Mouse (Mus musculus): ENCODE data around the gene Mtmr12. TPM values are rescaled to one million over a fixed set of nuclear protein-coding genes. Genes with fewer than 3 reads are reported as not detected.
A peak's percentile ranks its signal among the peaks of the same experiment; 100 is the strongest.

Mtmr12 gene
- total RNA-seq, 2 experiments from 2014 or later: 19.5 TPM

GRCm38 (mm10) chr15:12235983-12236382 is 31.2 kb downstream of the Mtmr12 start:
- DNase-seq: no peak

GRCm38 (mm10) chr15:12236961-12237360 is 32.1 kb downstream of the Mtmr12 start:
- no peak for DNase-seq

GRCm38 (mm10) chr15:12237539-12237938 is 32.7 kb downstream of the Mtmr12 start:
- peak; percentile 31 for DNase-seq

- no peak for DNase-seq
Measured at GRCm38 (mm10) chr15:12238337-12238736, 33.5 kb downstream of the Mtmr12 start.

GRCm38 (mm10) chr15:12240705-12241328 is 36.0 kb downstream of the Mtmr12 start:
- DNase-seq: no peak

- peak; percentile 28 for DNase-seq
Measured at GRCm38 (mm10) chr15:12243792-12244191, 39.0 kb downstream of the Mtmr12 start.

GRCm38 (mm10) chr15:12245580-12246359 is 40.9 kb downstream of the Mtmr12 start:
- no peak for DNase-seq

GRCm38 (mm10) chr15:12246360-12247158 is 41.7 kb downstream of the Mtmr12 start:
- no peak for DNase-seq

- no peak for DNase-seq
Measured at GRCm38 (mm10) chr15:12247159-12247603, 42.4 kb downstream of the Mtmr12 start.

GRCm38 (mm10) chr15:12248279-12248678 is 43.5 kb downstream of the Mtmr12 start:
- peak; percentile 45 for DNase-seq

- DNase-seq: no peak
Measured at GRCm38 (mm10) chr15:12250350-12250749, 45.5 kb downstream of the Mtmr12 start.

GRCm38 (mm10) chr15:12251416-12252140 is 46.8 kb downstream of the Mtmr12 start:
- DNase-seq: no peak

GRCm38 (mm10) chr15:12252141-12252489 is 47.3 kb downstream of the Mtmr12 start:
- DNase-seq: no peak

GRCm38 (mm10) chr15:12257730-12258494 is 53.1 kb downstream of the Mtmr12 start:
- no peak for DNase-seq

GRCm38 (mm10) chr15:12263056-12263455 is 58.2 kb downstream of the Mtmr12 start:
- DNase-seq: no peak

- DNase-seq: no peak
Measured at GRCm38 (mm10) chr15:12266460-12266859, 61.6 kb downstream of the Mtmr12 start.

GRCm38 (mm10) chr15:12268021-12268420 is 63.2 kb downstream of the Mtmr12 start:
- DNase-seq: peak; percentile 82

- no peak for DNase-seq
Measured at GRCm38 (mm10) chr15:12271340-12271739, 66.5 kb downstream of the Mtmr12 start.

- no peak for DNase-seq
Measured at GRCm38 (mm10) chr15:12273325-12274052, 68.7 kb downstream of the Mtmr12 start.

- DNase-seq: no peak
Measured at GRCm38 (mm10) chr15:12274053-12274769, 69.4 kb downstream of the Mtmr12 start.
